Mouse (Mus musculus): ENCODE measurements around the gene Rgl3. TPM values are rescaled to one million over a fixed set of nuclear protein-coding genes. Genes with fewer than 3 reads are reported as not detected.

Rgl3 gene
- 0.27 TPM in 2 replicates for polyA plus RNA-seq (2015; fragmentation: Nextera tagmentation; extraction: Ambion mirVana)

DNA sequence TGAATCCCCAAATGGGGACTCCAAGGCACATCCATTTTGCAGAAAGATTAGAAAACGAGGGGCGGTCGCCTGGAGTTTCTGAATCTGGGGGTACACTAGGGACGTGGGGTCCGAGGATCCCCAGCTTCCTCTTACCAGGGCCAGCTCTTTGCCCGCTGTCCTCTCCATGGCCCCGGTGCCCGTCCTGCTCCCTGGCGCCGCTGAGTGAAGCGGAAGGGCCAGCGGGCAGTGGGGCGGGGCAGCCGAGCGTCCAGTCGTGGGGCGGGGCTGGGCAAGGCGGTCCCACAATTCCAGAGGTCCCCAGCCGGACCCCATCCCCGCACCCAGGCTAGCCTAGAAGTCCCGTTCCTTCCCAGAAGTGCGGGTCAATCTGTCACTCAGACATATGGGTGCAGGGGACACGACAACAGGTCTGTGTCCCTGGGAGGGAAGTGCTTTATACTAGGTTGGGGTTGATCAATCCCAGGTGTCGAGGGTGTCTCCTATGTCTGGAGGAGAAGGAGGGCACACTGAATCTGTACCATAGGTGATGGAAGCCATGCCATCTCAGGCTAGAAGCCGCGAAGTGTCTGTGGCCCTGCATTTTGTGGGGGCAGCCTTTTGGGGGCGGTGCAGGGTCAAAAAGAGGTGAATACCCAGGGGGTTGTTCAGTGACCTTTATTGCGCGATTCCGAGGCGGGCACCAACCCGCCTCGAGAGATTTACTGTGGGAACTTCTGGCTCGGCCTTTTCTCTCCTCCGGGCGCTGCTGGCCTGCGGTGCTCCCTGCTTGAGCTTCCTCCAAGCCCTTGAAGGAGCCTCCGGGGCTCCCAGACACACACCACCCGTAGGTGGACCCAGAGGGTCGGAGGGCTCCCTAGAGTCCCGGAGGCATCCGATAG is at the start of gene Rgl3:
TSS of gene Rgl3 (minus strand) at position 217 of the 881 bp plus-strand sequence.

DNA sequence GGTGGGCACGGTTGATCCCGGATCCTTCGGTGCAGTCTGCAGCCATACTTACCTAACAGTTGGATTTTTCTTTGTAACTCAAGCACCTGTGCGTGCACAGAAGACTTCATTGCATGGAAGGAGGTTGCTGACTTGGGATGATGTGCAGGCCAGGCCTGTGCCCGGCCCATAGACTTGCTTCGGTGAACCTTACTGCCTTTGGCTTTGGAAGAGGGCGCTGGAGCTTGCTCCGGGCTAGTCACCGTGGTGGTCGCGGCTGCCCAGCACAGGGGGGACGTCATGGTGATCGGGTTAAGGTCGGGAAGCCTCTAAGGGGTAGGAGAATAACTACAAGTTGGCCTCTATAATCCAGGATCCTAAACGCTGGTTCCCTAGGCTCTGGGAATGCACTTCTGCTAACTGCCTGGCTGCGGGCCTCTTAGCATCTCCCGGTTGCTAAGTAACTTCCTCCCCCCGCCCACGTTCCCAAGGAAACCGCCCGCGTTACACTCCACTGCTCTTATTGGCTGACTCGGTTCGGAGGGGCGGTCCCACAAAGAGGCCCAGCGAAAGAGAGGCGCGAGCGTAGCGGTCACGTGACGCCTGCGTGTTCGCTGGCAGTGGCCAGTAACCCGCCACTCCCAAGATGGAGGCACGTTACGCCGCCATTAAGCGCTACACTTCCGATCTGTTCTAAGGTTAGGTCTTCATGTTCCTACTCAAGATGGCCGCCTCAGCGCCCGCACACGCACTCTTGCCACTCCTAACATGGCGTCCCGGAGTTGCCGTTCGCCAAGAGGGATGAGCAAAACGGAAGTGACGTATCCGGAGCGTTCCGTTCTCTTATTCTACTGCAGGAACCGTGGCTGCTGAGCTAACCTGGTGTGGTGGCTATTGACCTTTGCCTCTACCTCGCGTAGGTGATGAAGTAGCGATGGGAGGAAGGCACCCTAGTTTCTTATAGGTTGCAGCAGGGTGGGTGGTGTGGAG is 13.2 kb upstream of the Rgl3 start, which contains the start of the genes Ccdc151 and Prkcsh:
TSS of gene Ccdc151 (minus strand) at position 441 of the 969 bp plus-strand sequence.
TSS of gene Prkcsh (plus strand) at position 613 of the 969 bp plus-strand sequence.

DNA sequence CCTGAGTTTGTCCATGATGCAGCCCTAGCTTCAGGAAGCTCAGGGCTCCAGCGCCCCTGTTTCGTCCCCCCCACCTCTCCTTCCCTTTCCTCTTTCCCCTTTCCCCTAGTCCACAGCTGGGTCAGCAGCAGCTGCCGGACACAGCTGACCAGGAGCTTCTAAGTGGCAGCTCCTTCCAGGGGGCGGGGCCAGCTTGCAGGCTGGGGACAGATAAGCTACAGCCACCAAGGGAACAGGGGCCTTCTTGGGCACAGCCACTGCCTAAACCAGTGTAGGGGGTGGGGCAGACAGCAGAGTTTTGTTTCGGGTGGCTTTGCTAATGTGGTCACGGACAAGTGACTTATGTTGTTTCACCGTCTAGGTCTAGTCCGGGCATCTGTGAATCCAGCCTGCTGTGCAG is 25.8 kb downstream of the Rgl3 start, which contains the start of gene Epor:
TSS of gene Epor (minus strand) at position 90 of the 400 bp plus-strand sequence.

DNA sequence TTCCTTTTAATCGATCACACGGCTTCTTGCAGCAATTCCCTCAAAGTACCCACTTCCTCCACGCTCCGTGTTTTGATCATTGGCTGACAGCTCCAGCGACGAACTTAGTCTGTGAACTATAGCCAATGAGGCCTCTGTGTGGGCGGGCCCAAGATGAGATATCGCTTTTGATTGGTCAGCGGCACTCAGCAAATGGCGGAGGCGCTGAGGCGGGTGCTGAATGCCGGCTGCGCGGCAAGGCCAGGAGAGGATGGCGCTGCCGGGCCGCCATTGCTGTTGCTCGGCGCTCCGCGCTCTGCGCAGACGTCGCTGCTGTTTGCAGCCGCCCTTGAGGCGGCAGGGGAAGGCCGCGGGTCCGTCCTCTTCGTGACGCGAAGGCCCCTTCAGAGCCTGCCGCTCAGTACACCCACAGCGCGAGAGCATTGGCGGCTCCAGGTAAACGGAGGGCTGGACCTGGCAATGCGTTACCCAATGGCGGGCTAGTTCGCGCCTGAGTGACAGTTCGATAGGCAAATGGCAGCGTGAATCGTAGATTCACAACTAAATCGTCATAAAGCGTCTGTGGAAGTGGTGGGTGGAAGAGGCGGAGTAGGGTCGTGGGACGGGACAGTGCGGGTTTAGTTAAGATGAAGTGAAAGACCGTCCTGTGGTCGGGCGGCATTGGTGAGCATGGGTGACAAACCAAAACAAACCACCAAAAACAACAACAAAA is 33.5 kb downstream of the Rgl3 start, which contains the start of gene Swsap1:
TSS of gene Swsap1 (plus strand) at position 186 of the 712 bp plus-strand sequence.

DNA sequence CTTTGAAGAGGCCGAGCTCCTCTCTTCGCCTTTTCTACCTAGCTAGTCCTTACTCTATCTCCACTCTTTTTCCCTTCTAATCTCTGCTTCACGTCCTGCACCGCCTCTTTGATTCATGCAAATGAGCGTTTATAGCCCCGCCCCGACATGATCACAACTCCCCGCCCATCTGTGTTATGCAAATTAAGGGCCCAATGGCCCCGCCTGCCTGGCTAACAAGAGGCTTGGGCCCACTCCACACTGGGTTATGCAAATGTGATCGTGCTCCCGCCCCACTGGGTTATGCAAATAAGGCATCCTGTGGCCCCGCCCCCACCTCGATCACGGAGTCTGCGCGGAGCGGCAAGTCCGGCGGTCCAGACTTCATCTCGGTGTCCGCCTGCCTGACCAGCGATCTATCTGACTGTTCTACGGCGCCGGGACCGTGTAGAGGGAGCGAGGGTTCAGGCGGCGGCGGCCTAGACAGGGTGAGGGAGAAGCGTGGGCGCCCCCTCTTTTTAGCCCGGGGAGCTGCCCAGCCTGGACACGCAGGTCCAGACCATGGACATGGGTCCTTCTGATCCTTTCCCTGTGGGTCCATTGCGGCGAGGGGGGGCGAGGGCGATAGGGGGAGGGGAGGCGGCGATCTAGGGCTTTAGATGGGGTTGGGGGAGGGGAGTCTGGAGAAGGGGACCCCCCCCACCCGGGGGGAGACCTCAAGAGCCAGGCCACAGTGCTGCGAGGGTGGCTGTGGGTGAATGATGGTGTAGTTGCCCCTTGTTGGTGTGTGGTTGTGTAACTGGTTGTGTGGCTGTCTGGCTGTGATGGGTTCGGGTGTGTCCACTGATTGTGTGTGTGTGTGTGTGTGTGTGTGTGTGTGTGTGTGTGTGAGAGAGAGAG is 52.3 kb downstream of the Rgl3 start, which contains the start of gene Plppr2:
TSS of gene Plppr2 (plus strand) at position 342 of the 879 bp plus-strand sequence.

DNA sequence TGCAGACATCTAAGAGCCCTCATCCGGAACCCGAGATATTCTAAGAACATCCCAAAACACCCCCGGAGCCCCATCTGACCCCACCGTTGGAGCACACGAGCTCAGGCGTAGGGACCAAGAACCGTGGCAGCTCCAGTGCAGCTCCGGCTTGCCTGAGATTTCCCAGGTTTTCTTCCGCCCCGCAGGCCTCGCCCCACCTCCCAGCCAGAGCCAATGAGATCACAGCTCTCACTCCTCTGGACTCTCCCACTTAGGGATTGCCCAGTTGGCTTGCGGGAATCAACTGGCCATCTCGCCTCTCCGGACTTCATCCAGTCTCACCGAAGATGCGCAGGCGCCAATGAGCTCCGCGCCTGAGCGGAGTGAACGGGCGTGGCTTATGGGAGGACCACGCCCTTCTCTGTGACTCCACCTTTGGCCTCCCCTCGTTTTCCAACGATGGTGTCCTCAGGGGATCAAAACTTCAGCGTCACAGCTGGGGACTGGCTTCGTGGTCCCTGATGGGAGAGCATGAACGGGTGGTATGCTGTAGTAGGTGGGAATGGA is 62.0 kb downstream of the Rgl3 start, which contains the start of the genes Ccdc159 and Tmem205:
TSS of gene Ccdc159 (plus strand) at position 264 of the 546 bp plus-strand sequence.
TSS of gene Tmem205 (minus strand) at position 349 of the 546 bp plus-strand sequence.

Other genes starting within 250 kb of the Rgl3 start
- gene Spc24, start 229.1 kb downstream of the Rgl3 start, polyA plus RNA-seq (2015; fragmentation: Nextera tagmentation; extraction: Ambion mirVana), result 16.6 and 19.0 TPM in 2 replicates
- gene Kank2, start 190.7 kb downstream of the Rgl3 start, polyA plus RNA-seq (2015; fragmentation: Nextera tagmentation; extraction: Ambion mirVana), result 10.1 and 10.9 TPM in 2 replicates
- 1.1 and 6.7 TPM in 2 replicates for gene Angptl8, start 153.9 kb downstream of the Rgl3 start, polyA plus RNA-seq (2015; fragmentation: Nextera tagmentation; extraction: Ambion mirVana)
- gene Dock6, start 136.8 kb downstream of the Rgl3 start, polyA plus RNA-seq (2015; fragmentation: Nextera tagmentation; extraction: Ambion mirVana), result 13.3 and 14.2 TPM in 2 replicates
- gene Rab3d, start 71.3 kb downstream of the Rgl3 start, polyA plus RNA-seq (2015; fragmentation: Nextera tagmentation; extraction: Ambion mirVana), result 6.7 and 17.4 TPM in 2 replicates
- 1.1 and 1.3 TPM in 2 replicates for gene Ccdc159, start 62.0 kb downstream of the Rgl3 start, polyA plus RNA-seq (2015; fragmentation: Nextera tagmentation; extraction: Ambion mirVana)
- gene Tmem205, start 61.9 kb downstream of the Rgl3 start, polyA plus RNA-seq (2015; fragmentation: Nextera tagmentation; extraction: Ambion mirVana), result 33.4 and 53.5 TPM in 2 replicates
- 1.4 and 2.0 TPM in 2 replicates for gene Plppr2, start 52.4 kb downstream of the Rgl3 start, polyA plus RNA-seq (2015; fragmentation: Nextera tagmentation; extraction: Ambion mirVana)
- 2.1 and 2.6 TPM in 2 replicates for gene Swsap1, start 33.7 kb downstream of the Rgl3 start, polyA plus RNA-seq (2015; fragmentation: Nextera tagmentation; extraction: Ambion mirVana)
- gene Epor, start 25.9 kb downstream of the Rgl3 start, polyA plus RNA-seq (2015; fragmentation: Nextera tagmentation; extraction: Ambion mirVana), result 8.0 and 9.8 TPM in 2 replicates
- gene Ccdc151, start 13.2 kb upstream of the Rgl3 start, polyA plus RNA-seq (2015; fragmentation: Nextera tagmentation; extraction: Ambion mirVana), result 0.09 and 0.12 TPM in 2 replicates
- gene Prkcsh, start 13.4 kb upstream of the Rgl3 start, polyA plus RNA-seq (2015; fragmentation: Nextera tagmentation; extraction: Ambion mirVana), result 28.7 and 37.6 TPM in 2 replicates
- gene Elavl3, start 62.6 kb upstream of the Rgl3 start, polyA plus RNA-seq (2015; fragmentation: Nextera tagmentation; extraction: Ambion mirVana), result not detected in 2 replicates
- gene Gm49318, start 81.8 kb upstream of the Rgl3 start, polyA plus RNA-seq (2015; fragmentation: Nextera tagmentation; extraction: Ambion mirVana), result not detected in 2 replicates
- 3.8 and 4.5 TPM in 2 replicates for gene Zfp653, start 81.9 kb upstream of the Rgl3 start, polyA plus RNA-seq (2015; fragmentation: Nextera tagmentation; extraction: Ambion mirVana)
- gene Ecsit, start 96.0 kb upstream of the Rgl3 start, polyA plus RNA-seq (2015; fragmentation: Nextera tagmentation; extraction: Ambion mirVana), result 40.4 and 43.4 TPM in 2 replicates
- gene Cnn1, start 109.8 kb upstream of the Rgl3 start, polyA plus RNA-seq (2015; fragmentation: Nextera tagmentation; extraction: Ambion mirVana), result 8.7 and 11.2 TPM in 2 replicates
- 69.6 and 81.4 TPM in 2 replicates for gene Elof1, start 127.7 kb upstream of the Rgl3 start, polyA plus RNA-seq (2015; fragmentation: Nextera tagmentation; extraction: Ambion mirVana)
- gene Acp5, start 146.3 kb upstream of the Rgl3 start, polyA plus RNA-seq (2015; fragmentation: Nextera tagmentation; extraction: Ambion mirVana), result 1.6 and 22.5 TPM in 2 replicates
- 65.1 and 66.3 TPM in 2 replicates for gene Pigyl, start 167.4 kb upstream of the Rgl3 start, polyA plus RNA-seq (2015; fragmentation: Nextera tagmentation; extraction: Ambion mirVana)
- gene Zfp872, start 198.6 kb upstream of the Rgl3 start, polyA plus RNA-seq (2015; fragmentation: Nextera tagmentation; extraction: Ambion mirVana), result 0.22 TPM in 1 of 2 replicates, not detected in the other
- 6.9 and 7.2 TPM in 2 replicates for gene Zfp809, start 236.3 kb upstream of the Rgl3 start, polyA plus RNA-seq (2015; fragmentation: Nextera tagmentation; extraction: Ambion mirVana)